Mouse (Mus musculus) midbrain, embryonic 14.5 days (tissue): ENCODE measurements at regions not wholly inside any gene's neighbourhood (a gene's known extent, or its start where the extent isn't known, plus 50 kb on each side); places are given as distances from the start of the nearest gene placed in this dataset.
A peak's percentile ranks its signal among the peaks of the same experiment; 100 is the strongest.

ENCODE experiments used
- ATAC-seq: fragments of 200-750 bp; cut with Nextera tagmentation; 2 replicates; pipeline ENCODE4 v1.8.0; 2017; ENCODE audit warnings: moderate number of reproducible peaks, moderate library complexity; ENCODE audit not compliant: low FRiP score, low TSS enrichment
- DNase-seq: peaks from one replicate; pipeline ENCODE4 v3.0.0-alpha.2; 2015
- H3K27ac ChIP-seq: fragments of 300-500 bp; sonication (generic); replicated peaks from 2 replicates; pipeline ENCODE4 v1.5.1; 2014; ENCODE audit warnings: mild to moderate bottlenecking, low read depth, low read length, moderate library complexity
- H3K27me3 ChIP-seq: fragments of 300-500 bp; sonication (generic); 2 replicates; pipeline ENCODE4 v1.6.1; 2014; ENCODE audit warnings: low read length, control low read depth, mixed read lengths; ENCODE audit not compliant: control insufficient read depth, insufficient read depth
- H3K36me3 ChIP-seq: fragments of 300-500 bp; sonication (generic); 2 replicates; pipeline ENCODE4 v1.6.1; 2014; ENCODE audit warnings: low read length, control low read depth; ENCODE audit not compliant: control insufficient read depth, insufficient read depth
- H3K4me1 ChIP-seq: fragments of 300-500 bp; sonication (generic); 2 replicates; pipeline ENCODE4 v1.6.1; 2014; ENCODE audit warnings: mild to moderate bottlenecking, antibody characterized with exemption, low read length, control low read depth; ENCODE audit not compliant: control insufficient read depth, insufficient read depth
- H3K4me2 ChIP-seq: fragments of 300-500 bp; sonication (generic); 2 replicates; pipeline ENCODE4 v1.6.1; 2014; ENCODE audit warnings: mild to moderate bottlenecking, low read length, moderate library complexity
- H3K4me3 ChIP-seq: fragments of 300-500 bp; sonication (generic); replicated peaks from 2 replicates; pipeline ENCODE4 v1.5.1; 2014; ENCODE audit warnings: low read depth, low read length
- H3K9ac ChIP-seq: fragments of 300-500 bp; sonication (generic); replicated peaks from 2 replicates; pipeline ENCODE4 v1.6.1; 2014; ENCODE audit warnings: mild to moderate bottlenecking, low read length, moderate library complexity
- H3K9me3 ChIP-seq: fragments of 300-500 bp; sonication (generic); 2 replicates; pipeline ENCODE4 v1.6.1; 2016; ENCODE audit warnings: low read length, control low read depth, mixed read lengths; ENCODE audit not compliant: control insufficient read depth
- WGBS: fragments of 180-500 bp; shearing (Covaris S2); extraction: QIAGEN DNeasy Blood & Tissue Kit; methylation state at CpG from one replicate; pipeline ENCODE4 v1.1.7; 2014; 5-methylcytosine and 5-hydroxymethylcytosine counted together

- no peak overlapping the region for H3K4me2 ChIP-seq
- no peaks in the 10 kb centered on the region for H3K4me1 ChIP-seq
- H3K9me3 ChIP-seq, result no peaks in the 10 kb centered on the region
- H3K27me3 ChIP-seq, result no peaks in the 10 kb centered on the region
- no peak overlapping the region for H3K27ac ChIP-seq
- H3K9ac ChIP-seq, result no peak overlapping the region
- no peak overlapping the region for H3K4me3 ChIP-seq
- H3K36me3 ChIP-seq, result no peaks in the 10 kb centered on the region
- WGBS, result 79% methylated on average over 2 of the region's 2 CpGs
- no peak for ATAC-seq
- no peak for DNase-seq
Observed at GRCm38 (mm10) chr1:185695394-185695793, 240.7 kb downstream of the Slc30a10 start.

GRCm38 (mm10) chr1:185699758-185700157 is 245.1 kb downstream of the Slc30a10 start:
- 71% methylated on average over 6 of the region's 6 CpGs for WGBS
- no peak for ATAC-seq
- H3K9me3 ChIP-seq, result no peaks in the 10 kb centered on the region
- H3K4me3 ChIP-seq, result no peak overlapping the region
- no peak overlapping the region for H3K4me2 ChIP-seq
- H3K27ac ChIP-seq, result no peak overlapping the region
- H3K36me3 ChIP-seq, result no peaks in the 10 kb centered on the region
- H3K4me1 ChIP-seq, result no peaks in the 10 kb centered on the region
- peak; percentile 31 for DNase-seq
- no peak overlapping the region for H3K9ac ChIP-seq
- no peaks in the 10 kb centered on the region for H3K27me3 ChIP-seq

- H3K27ac ChIP-seq, result no peak overlapping the region
- H3K27me3 ChIP-seq, result no peaks in the 10 kb centered on the region
- WGBS, result 83% methylated on average over 2 of the region's 2 CpGs
- ATAC-seq (no peak), DNase-seq (no peak)
- H3K4me1 ChIP-seq, result no peaks in the 10 kb centered on the region
- H3K4me3 ChIP-seq, result no peak overlapping the region
- no peak overlapping the region for H3K4me2 ChIP-seq
- H3K9me3 ChIP-seq, result no peaks in the 10 kb centered on the region
- H3K9ac ChIP-seq, result no peak overlapping the region
- no peaks in the 10 kb centered on the region for H3K36me3 ChIP-seq
Observed at GRCm38 (mm10) chr1:185726324-185726723, 271.7 kb downstream of the Slc30a10 start.

- Histone ChIP-seq H3K27me3 (no peaks in the 10 kb centered on the region), H3K9ac (no peak overlapping the region), H3K36me3 (no peaks in the 10 kb centered on the region), H3K4me2 (no peak overlapping the region), H3K27ac (no peak overlapping the region), H3K4me1 (no peaks in the 10 kb centered on the region), H3K4me3 (no peak overlapping the region), H3K9me3 (no peaks in the 10 kb centered on the region)
- DNase-seq, result no peak
- no peak for ATAC-seq
Observed at GRCm38 (mm10) chr1:185726811-185727210, 272.2 kb downstream of the Slc30a10 start.

- Histone ChIP-seq H3K9me3 (no peaks in the 10 kb centered on the region), H3K27ac (no peak overlapping the region), H3K9ac (no peak overlapping the region), H3K4me1 (no peaks in the 10 kb centered on the region), H3K4me2 (no peak overlapping the region), H3K36me3 (no peaks in the 10 kb centered on the region), H3K4me3 (no peak overlapping the region), H3K27me3 (no peaks in the 10 kb centered on the region)
- no peak for ATAC-seq
- no peak for DNase-seq
- WGBS, result 72% methylated on average over 4 of the region's 4 CpGs
Observed at GRCm38 (mm10) chr1:185727749-185728148, 273.1 kb downstream of the Slc30a10 start.

- WGBS, result 72% methylated on average over 3 of the region's 3 CpGs
- Histone ChIP-seq H3K4me2 (no peak overlapping the region), H3K36me3 (no peaks in the 10 kb centered on the region)
Observed at GRCm38 (mm10) chr1:185728406-185728805, 273.8 kb downstream of the Slc30a10 start.

GRCm38 (mm10) chr1:185731062-185731461 is 276.4 kb downstream of the Slc30a10 start:
- no peaks in the 10 kb centered on the region for H3K27me3 ChIP-seq
- no peaks in the 10 kb centered on the region for H3K4me1 ChIP-seq
- no peaks in the 10 kb centered on the region for H3K36me3 ChIP-seq
- no peak overlapping the region for H3K9ac ChIP-seq
- H3K4me2 ChIP-seq, result no peak overlapping the region
- WGBS, result 80% methylated on average over 9 of the region's 9 CpGs
- no peak overlapping the region for H3K27ac ChIP-seq
- no peaks in the 10 kb centered on the region for H3K9me3 ChIP-seq
- ATAC-seq, result no peak
- no peak for DNase-seq
- H3K4me3 ChIP-seq, result no peak overlapping the region

More at GRCm38 (mm10) chr1:185728406-185728805, 273.8 kb downstream of the Slc30a10 start:
- ATAC-seq (no peak), DNase-seq (no peak)
- Histone ChIP-seq H3K27me3 (no peaks in the 10 kb centered on the region), H3K4me3 (no peak overlapping the region), H3K4me1 (no peaks in the 10 kb centered on the region), H3K27ac (no peak overlapping the region), H3K9ac (no peak overlapping the region), H3K9me3 (no peaks in the 10 kb centered on the region)

GRCm38 (mm10) chr1:185736773-185737172 is 282.1 kb downstream of the Slc30a10 start:
- H3K27ac ChIP-seq, result no peak overlapping the region
- no peaks in the 10 kb centered on the region for H3K9me3 ChIP-seq
- H3K27me3 ChIP-seq, result no peaks in the 10 kb centered on the region
- H3K4me3 ChIP-seq, result no peak overlapping the region
- H3K4me1 ChIP-seq, result 0 out of 2 replicates have a peak, but pooled peaks cover 6% of the 10 kb centered on the region
- ATAC-seq (no peak), DNase-seq (no peak)
- H3K9ac ChIP-seq, result no peak overlapping the region
- 87% methylated on average over 2 of the region's 2 CpGs for WGBS
- H3K36me3 ChIP-seq, result no peaks in the 10 kb centered on the region
- H3K4me2 ChIP-seq, result no peak overlapping the region

- peak; percentile 46; the same call in 1 of the 2 replicates for ATAC-seq
- H3K9ac ChIP-seq, result no peak overlapping the region
- H3K27me3 ChIP-seq, result no peaks in the 10 kb centered on the region
- no peaks in the 10 kb centered on the region for H3K9me3 ChIP-seq
- peak overlapping the region; percentile 58 for H3K27ac ChIP-seq
- no peaks in the 10 kb centered on the region for H3K36me3 ChIP-seq
- 41% methylated on average over 11 of the region's 11 CpGs for WGBS
- H3K4me1 ChIP-seq, result 0 out of 2 replicates have a peak, but pooled peaks cover 6% of the 10 kb centered on the region
- DNase-seq, result peak; percentile 71
- no peak overlapping the region for H3K4me2 ChIP-seq
- no peak overlapping the region for H3K4me3 ChIP-seq
Observed at GRCm38 (mm10) chr1:185741034-185741890, 286.6 kb downstream of the Slc30a10 start.
